Mouse (Mus musculus) neural tube, embryonic 11.5 days (tissue): ENCODE measurements around the gene Ms4a3. TPM values are rescaled to one million over a fixed set of nuclear protein-coding genes. Genes with fewer than 3 reads are reported as not detected.

Source experiments
- ATAC-seq: fragments of 200-750 bp; cut with Nextera tagmentation; 2 replicates; pipeline ENCODE4 v1.8.0; 2017; ENCODE audit warnings: moderate number of reproducible peaks, mild to moderate bottlenecking, moderate TSS enrichment, moderate library complexity; ENCODE audit not compliant: insufficient read depth, low FRiP score, low TSS enrichment
- DNase-seq: peaks from one replicate; pipeline ENCODE4 v3.0.0-alpha.2; 2015; ENCODE audit warnings: low spot score
- H3K27ac ChIP-seq: fragments of 300-500 bp; sonication (generic); 2 replicates; pipeline ENCODE4 v1.5.1; 2014; ENCODE audit warnings: low read depth, mild to moderate bottlenecking, low read length
- H3K27me3 ChIP-seq: fragments of 300-500 bp; sonication (generic); 2 replicates; pipeline ENCODE4 v1.6.1; 2014; ENCODE audit warnings: mild to moderate bottlenecking, low read length, mixed read lengths; ENCODE audit not compliant: control insufficient read depth, insufficient read depth
- H3K36me3 ChIP-seq: fragments of 300-500 bp; sonication (generic); 2 replicates; pipeline ENCODE4 v1.6.1; 2014; ENCODE audit warnings: mild to moderate bottlenecking, low read length, moderate library complexity, mixed read lengths; ENCODE audit not compliant: control insufficient read depth, insufficient read depth
- H3K4me1 ChIP-seq: fragments of 300-500 bp; sonication (generic); 2 replicates; pipeline ENCODE4 v1.6.1; 2014; ENCODE audit warnings: low read length, mixed read lengths; ENCODE audit not compliant: control insufficient read depth, insufficient read depth
- H3K4me2 ChIP-seq: fragments of 300-500 bp; sonication (generic); 2 replicates; pipeline ENCODE4 v1.6.1; 2014; ENCODE audit warnings: low read depth, mild to moderate bottlenecking, moderate library complexity
- H3K4me3 ChIP-seq: fragments of 300-500 bp; sonication (generic); 2 replicates; pipeline ENCODE4 v1.5.1; 2014; ENCODE audit warnings: low read depth, low read length
- H3K9ac ChIP-seq: fragments of 300-500 bp; sonication (generic); 2 replicates; pipeline ENCODE4 v1.6.1; 2014; ENCODE audit warnings: mild to moderate bottlenecking, low read length
- H3K9me3 ChIP-seq: fragments of 300-500 bp; sonication (generic); 2 replicates; pipeline ENCODE4 v1.6.1; 2016; ENCODE audit warnings: low read length; ENCODE audit not compliant: control insufficient read depth
- WGBS: fragments of 180-500 bp; shearing (Covaris S2); extraction: QIAGEN DNeasy Blood & Tissue Kit; methylation state at CpG from one replicate; pipeline ENCODE4 v1.1.7; 2014; 5-methylcytosine and 5-hydroxymethylcytosine counted together
- polyA plus RNA-seq: library from polyadenylated mRNA; unstranded; fragments of >200 nt; fragmentation: Nextera tagmentation; extraction: Ambion mirVana; gene quantifications from 2 replicates; pipeline ENCODE4 v1.2.1, GENCODE M21; 2014

The Ms4a3 gene
- polyA plus RNA-seq, 1 experiment from 2014 or later, result 0.32 TPM

GRCm38 (mm10) chr19:11633732-11634131 lies 6.9 kb downstream of the Ms4a3 start:
- H3K27ac ChIP-seq, result no peak overlapping the region
- H3K27me3 ChIP-seq, result no peaks in the 10 kb centered on the region
- no peak overlapping the region for H3K4me2 ChIP-seq
- H3K4me1 ChIP-seq, result no peaks in the 10 kb centered on the region
- no peak for ATAC-seq
- no peak for DNase-seq
- H3K9me3 ChIP-seq, result no peaks in the 10 kb centered on the region
- no peaks in the 10 kb centered on the region for H3K36me3 ChIP-seq
- WGBS, result 91% methylated on average over 1 of the region's 1 CpGs
- no peak overlapping the region for H3K4me3 ChIP-seq
- no peak overlapping the region for H3K9ac ChIP-seq

- H3K27ac ChIP-seq, result no peak overlapping the region
- no peaks in the 10 kb centered on the region for H3K27me3 ChIP-seq
- no peaks in the 10 kb centered on the region for H3K9me3 ChIP-seq
- no peak for ATAC-seq
- no peaks in the 10 kb centered on the region for H3K4me1 ChIP-seq
- no peak overlapping the region for H3K4me3 ChIP-seq
- 57% methylated on average over 5 of the region's 5 CpGs for WGBS
- no peak for DNase-seq
- no peak overlapping the region for H3K4me2 ChIP-seq
- no peak overlapping the region for H3K9ac ChIP-seq
- H3K36me3 ChIP-seq, result no peaks in the 10 kb centered on the region
These were observed 15.4 kb downstream of the Ms4a3 start for GRCm38 (mm10) chr19:11625231-11625630.

- no peak for DNase-seq
These were observed 15.9 kb downstream of the Ms4a3 start for GRCm38 (mm10) chr19:11624800-11625199.

GRCm38 (mm10) chr19:11623551-11623950 lies 17.1 kb downstream of the Ms4a3 start, which contains the start of gene Ms4a2:
Gene Ms4a2 (minus strand): TSS chr19:11623719.
- no peaks in the 10 kb centered on the region for H3K36me3 ChIP-seq
- 89% methylated on average over 2 of the region's 2 CpGs for WGBS
- no peak for DNase-seq
- no peak within 1 kb of the TSS for H3K4me3 ChIP-seq
- no peaks in the 10 kb centered on the region for H3K27me3 ChIP-seq
- no peak within 1 kb of the TSS for H3K9ac ChIP-seq
- no peaks in the 10 kb centered on the region for H3K9me3 ChIP-seq
- no peak within 1 kb of the TSS for H3K4me2 ChIP-seq
- H3K27ac ChIP-seq, result no peak within 1 kb of the TSS
- no peaks in the 10 kb centered on the region for H3K4me1 ChIP-seq
- no peak for ATAC-seq

More at GRCm38 (mm10) chr19:11624800-11625199, 15.9 kb downstream of the Ms4a3 start:
- Histone ChIP-seq H3K9me3 (no peaks in the 10 kb centered on the region), H3K9ac (no peak overlapping the region), H3K36me3 (no peaks in the 10 kb centered on the region), H3K27me3 (no peaks in the 10 kb centered on the region), H3K4me3 (no peak overlapping the region), H3K27ac (no peak overlapping the region), H3K4me2 (no peak overlapping the region), H3K4me1 (no peaks in the 10 kb centered on the region)
- no peak for ATAC-seq

- Histone ChIP-seq H3K27ac (no peak overlapping the region), H3K4me1 (no peaks in the 10 kb centered on the region), H3K27me3 (no peaks in the 10 kb centered on the region), H3K36me3 (no peaks in the 10 kb centered on the region), H3K4me3 (no peak overlapping the region), H3K4me2 (no peak overlapping the region), H3K9me3 (no peaks in the 10 kb centered on the region), H3K9ac (no peak overlapping the region)
- no peak for ATAC-seq
- no peak for DNase-seq
These were observed 22.7 kb downstream of the Ms4a3 start for GRCm38 (mm10) chr19:11617983-11618382.

- ATAC-seq (no peak), DNase-seq (no peak)
- H3K27me3 ChIP-seq, result no peaks in the 10 kb centered on the region
- H3K4me3 ChIP-seq, result no peak overlapping the region
- H3K9me3 ChIP-seq, result no peaks in the 10 kb centered on the region
- no peaks in the 10 kb centered on the region for H3K36me3 ChIP-seq
- H3K4me1 ChIP-seq, result no peaks in the 10 kb centered on the region
- no peak overlapping the region for H3K27ac ChIP-seq
- WGBS, result 81% methylated on average over 2 of the region's 2 CpGs
- H3K4me2 ChIP-seq, result no peak overlapping the region
- H3K9ac ChIP-seq, result no peak overlapping the region
These were observed 25.8 kb downstream of the Ms4a3 start for GRCm38 (mm10) chr19:11614805-11615204.

GRCm38 (mm10) chr19:11613776-11614443 lies 26.7 kb downstream of the Ms4a3 start:
- H3K4me1 ChIP-seq, result no peaks in the 10 kb centered on the region
- DNase-seq (no peak), ATAC-seq (no peak)
- H3K27me3 ChIP-seq, result no peaks in the 10 kb centered on the region
- 77% methylated on average over 8 of the region's 8 CpGs for WGBS
- H3K9ac ChIP-seq, result no peak overlapping the region
- no peak overlapping the region for H3K4me2 ChIP-seq
- H3K36me3 ChIP-seq, result no peaks in the 10 kb centered on the region
- H3K27ac ChIP-seq, result no peak overlapping the region
- no peak overlapping the region for H3K4me3 ChIP-seq
- no peaks in the 10 kb centered on the region for H3K9me3 ChIP-seq

GRCm38 (mm10) chr19:11613084-11613483 lies 27.6 kb downstream of the Ms4a3 start:
- no peak overlapping the region for H3K9ac ChIP-seq
- WGBS, result 92% methylated on average over 1 of the region's 1 CpGs
- H3K27ac ChIP-seq, result no peak overlapping the region
- no peak for ATAC-seq
- no peaks in the 10 kb centered on the region for H3K4me1 ChIP-seq
- no peak for DNase-seq
- no peaks in the 10 kb centered on the region for H3K36me3 ChIP-seq
- no peaks in the 10 kb centered on the region for H3K9me3 ChIP-seq
- H3K27me3 ChIP-seq, result no peaks in the 10 kb centered on the region
- H3K4me2 ChIP-seq, result no peak overlapping the region
- no peak overlapping the region for H3K4me3 ChIP-seq

GRCm38 (mm10) chr19:11612293-11612692 lies 28.4 kb downstream of the Ms4a3 start:
- H3K36me3 ChIP-seq, result no peaks in the 10 kb centered on the region
- no peak overlapping the region for H3K9ac ChIP-seq
- no peaks in the 10 kb centered on the region for H3K27me3 ChIP-seq
- H3K27ac ChIP-seq, result no peak overlapping the region
- H3K4me1 ChIP-seq, result no peaks in the 10 kb centered on the region
- H3K4me3 ChIP-seq, result no peak overlapping the region
- H3K4me2 ChIP-seq, result no peak overlapping the region
- WGBS, result 67% methylated on average over 2 of the region's 2 CpGs
- DNase-seq (no peak), ATAC-seq (no peak)
- no peaks in the 10 kb centered on the region for H3K9me3 ChIP-seq
